Mouse (Mus musculus) Patski (cell line): ENCODE data around the gene Tnfrsf11a. TPM values are rescaled to one million over a fixed set of nuclear protein-coding genes. Genes with fewer than 3 reads are reported as not detected.

Source experiments
- ATAC-seq: fragments of 100-300 bp; one replicate; pipeline ENCODE4 v1.8.0; 2021
- CTCF ChIA-PET: fragments of 350-600 bp; sonication (Branson Sonifier 250); formaldehyde crosslinking; loops from one replicate; lab custom pipeline; 2022; ENCODE audit warnings: inconsistent platforms; lab: Charles Lee
- POLR2A ChIA-PET: fragments of 350-600 bp; sonication (Branson Sonifier 250); formaldehyde crosslinking; loops from one replicate; lab custom pipeline; 2022; ENCODE audit warnings: antibody characterized with exemption, inconsistent platforms; lab: Charles Lee
- DNase-seq: peaks from one replicate; pipeline ENCODE4 v3.0.0-alpha.2; 2011; ENCODE audit warnings: low read depth, low spot score
- H3K27me3 ChIP-seq: fragments of 371-371 bp; one replicate; pipeline ENCODE4 v1.5.1; 2021
- CTCF ChIP-seq: fragments of 100-300 bp; IDR thresholded peaks from one replicate; pipeline ENCODE4 v1.5.1; 2021
- in situ Hi-C: fragments of 300-500 bp; cut with MboI; formaldehyde crosslinking; loops from 3 replicates; pipeline ENCODE4 v1.11.1; 2018; ENCODE audit warnings: low pct_unique_long_range_greater_than_20kb, mixed read lengths
- polyA plus RNA-seq: library from polyadenylated mRNA; unstranded; gene quantifications from one replicate; pipeline ENCODE4 v1.2.3, GENCODE M21; 2021

Gene Tnfrsf11a
- polyA plus RNA-seq, 1 experiment from 2014 or later = 0.01 TPM

- ChIA-PET POLR2A (no interaction called here), CTCF (no interaction called here)
- peaks cover 3% of the 10 kb centered on the region for H3K27me3 ChIP-seq
- in situ Hi-C loops = no loop called here
- ATAC-seq (peak; percentile 63), DNase-seq (no peak)
- no peak for TF ChIP-seq CTCF
These were observed 44.5 kb downstream of the Tnfrsf11a start for GRCm38 (mm10) chr1:105824980-105825379.

GRCm38 (mm10) chr1:105827374-105827773, 46.9 kb downstream of the Tnfrsf11a start:
- in situ Hi-C loops = no loop called here
- POLR2A ChIA-PET = interaction anchor here (0.7 kb wide), 1 partner anchor 28 kb away, joined by 3 read pairs; no protein-coding TSS in a partner anchor
- ATAC-seq (no peak), DNase-seq (no peak)
- CTCF ChIA-PET = no interaction called here
- no peak for TF ChIP-seq CTCF
- H3K27me3 ChIP-seq = no peaks in the 10 kb centered on the region

- ATAC-seq = no peak
- POLR2A ChIA-PET = interaction anchor here (0.7 kb wide), 1 partner anchor 28 kb away, joined by 3 read pairs; no protein-coding TSS in a partner anchor
- peak; percentile 30 for DNase-seq
- in situ Hi-C loops = no loop called here
- CTCF ChIA-PET = no interaction called here
- no peak for TF ChIP-seq CTCF
- no peaks in the 10 kb centered on the region for H3K27me3 ChIP-seq
These were observed 47.3 kb downstream of the Tnfrsf11a start for GRCm38 (mm10) chr1:105827786-105828345.

- in situ Hi-C loops = no loop called here
- no peaks in the 10 kb centered on the region for H3K27me3 ChIP-seq
- POLR2A ChIA-PET = interaction anchor here (0.7 kb wide), 1 partner anchor 43 kb away, joined by 3 read pairs; no protein-coding TSS in a partner anchor
- DNase-seq (peak; percentile 20), ATAC-seq (peak; percentile 70)
- no peak for TF ChIP-seq CTCF
- CTCF ChIA-PET = interaction anchor here (0.8 kb wide), 1 partner anchor 22 kb away, joined by 3 read pairs; no protein-coding TSS in a partner anchor
These were observed 48.7 kb downstream of the Tnfrsf11a start for GRCm38 (mm10) chr1:105829171-105829570.

- ChIA-PET CTCF (no interaction called here), POLR2A (no interaction called here)
- in situ Hi-C loops = no loop called here
- DNase-seq = no peak
- no peak for ATAC-seq
- no peak for TF ChIP-seq CTCF
- H3K27me3 ChIP-seq = no peaks in the 10 kb centered on the region
These were observed 52.3 kb downstream of the Tnfrsf11a start for GRCm38 (mm10) chr1:105832784-105833183.

GRCm38 (mm10) chr1:105842950-105843349, 62.4 kb downstream of the Tnfrsf11a start:
- ChIA-PET CTCF (interaction anchor here (1.5 kb wide), 1 partner anchor 28 kb away, joined by 4 read pairs; no protein-coding TSS in a partner anchor), POLR2A (no interaction called here)
- DNase-seq (no peak), ATAC-seq (no peak)
- no peak for TF ChIP-seq CTCF
- no peaks in the 10 kb centered on the region for H3K27me3 ChIP-seq
- in situ Hi-C loops = no loop called here

- H3K27me3 ChIP-seq = no peaks in the 10 kb centered on the region
- ChIA-PET POLR2A (no interaction called here), CTCF (interaction anchor here (1.1 to 1.5 kb wide), 2 partner anchors 10 to 29 kb away, joined by 3 to 4 read pairs; no protein-coding TSS in a partner anchor)
- no peak for TF ChIP-seq CTCF
- ATAC-seq (no peak), DNase-seq (no peak)
- in situ Hi-C loops = no loop called here
These were observed 62.9 kb downstream of the Tnfrsf11a start for GRCm38 (mm10) chr1:105843386-105843785.

GRCm38 (mm10) chr1:105843856-105844255, 63.3 kb downstream of the Tnfrsf11a start:
- CTCF ChIA-PET = interaction anchor here (1.1 kb wide), 1 partner anchor 10 kb away, joined by 3 read pairs; no protein-coding TSS in a partner anchor
- ATAC-seq (no peak), DNase-seq (no peak)
- no peak for TF ChIP-seq CTCF
- no peaks in the 10 kb centered on the region for H3K27me3 ChIP-seq
- in situ Hi-C loops = no loop called here
- POLR2A ChIA-PET = no interaction called here

GRCm38 (mm10) chr1:105844341-105845006, 64.0 kb downstream of the Tnfrsf11a start:
- TF ChIP-seq CTCF = no peak
- ChIA-PET POLR2A (no interaction called here), CTCF (interaction anchor here (1.1 kb wide), 1 partner anchor 9 kb away, joined by 3 read pairs; no protein-coding TSS in a partner anchor)
- DNase-seq (no peak), ATAC-seq (no peak)
- H3K27me3 ChIP-seq = no peaks in the 10 kb centered on the region
- in situ Hi-C loops = no loop called here

GRCm38 (mm10) chr1:105846431-105846830, 65.9 kb downstream of the Tnfrsf11a start:
- ATAC-seq (no peak), DNase-seq (no peak)
- POLR2A ChIA-PET = interaction anchor here (0.7 kb wide), 1 partner anchor 133 kb away, joined by 6 read pairs; no protein-coding TSS in a partner anchor
- CTCF ChIA-PET = no interaction called here
- no peak for TF ChIP-seq CTCF
- H3K27me3 ChIP-seq = no peaks in the 10 kb centered on the region
- in situ Hi-C loops = no loop called here

- ATAC-seq (no peak), DNase-seq (no peak)
- ChIA-PET CTCF (no interaction called here), POLR2A (no interaction called here)
- no peak for TF ChIP-seq CTCF
- in situ Hi-C loops = no loop called here
- H3K27me3 ChIP-seq = peaks cover 6% of the 10 kb centered on the region
These were observed 68.3 kb downstream of the Tnfrsf11a start for GRCm38 (mm10) chr1:105848806-105849205.
